Mouse (Mus musculus) B cell, adult 62 days (primary cell): ENCODE measurements around the gene Nova2. TPM values are rescaled to one million over a fixed set of nuclear protein-coding genes. Genes with fewer than 3 reads are reported as not detected.

Experiments
- total RNA-seq: library from RNA; stranded (reverse); gene quantifications from 4 replicates; pipeline ENCODE4 v1.2.4, GENCODE M21; 2023

Gene Nova2
- total RNA-seq, result not detected in 4 replicates

GRCm38 (mm10) chr7:18925162-18925938 lies at the start of gene Nova2:
Nova2 (plus strand) TSS chr7:18925888.

DNA sequence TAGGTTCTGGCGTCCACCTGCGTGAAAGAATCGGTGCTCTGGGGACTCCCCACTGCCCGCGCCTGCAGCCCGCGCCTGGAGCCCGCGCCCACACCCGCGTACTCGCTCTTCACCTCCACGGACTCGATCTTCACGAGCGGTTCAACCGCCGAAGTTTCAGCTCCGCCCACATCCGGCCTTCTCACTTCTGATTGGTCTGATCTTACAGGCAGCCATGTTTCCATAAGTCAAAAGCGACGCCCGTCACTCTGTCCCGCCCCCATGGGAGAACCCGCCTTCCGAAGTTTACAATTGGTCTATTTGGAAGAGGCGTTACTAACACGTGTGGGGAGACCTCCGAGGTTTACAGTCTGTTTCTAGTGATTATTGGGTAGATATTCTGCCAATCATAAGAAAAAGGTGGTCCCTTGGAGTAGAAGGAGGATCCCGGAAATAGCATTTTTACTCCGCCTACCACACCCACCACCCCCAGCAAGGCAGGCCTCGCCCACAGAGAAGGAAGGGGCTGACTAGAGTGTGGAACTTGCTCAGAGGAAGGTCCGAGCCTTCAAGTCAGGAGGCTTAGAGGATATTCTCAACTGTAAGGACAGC lies 15.4 kb upstream of the Nova2 start, which contains the start of gene Ccdc61:
Gene Ccdc61 (minus strand): TSS at position 175 of the 591 bp plus-strand sequence.

DNA sequence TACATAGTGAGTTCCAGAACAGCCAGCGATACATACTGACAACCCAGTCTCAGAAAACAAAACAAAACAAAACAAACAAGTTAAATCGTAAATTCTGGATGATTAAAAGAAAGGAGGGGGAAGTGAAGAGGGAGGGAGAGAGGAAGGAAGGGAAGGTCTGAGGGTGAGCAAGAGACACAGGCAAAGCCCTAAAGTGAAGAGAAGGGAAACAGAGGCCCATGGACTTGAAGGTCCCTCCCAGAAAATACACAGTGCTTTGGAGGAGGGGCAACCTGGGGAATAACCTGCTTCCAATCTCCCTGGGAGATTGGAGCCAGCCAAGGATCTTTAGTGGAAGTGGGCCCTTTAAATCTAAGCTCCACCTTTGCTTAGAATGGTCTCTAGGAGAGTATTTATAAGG lies 61.4 kb downstream of the Nova2 start, which contains the start of gene Nanos2:
Gene Nanos2 (plus strand): TSS at position 301 of the 400 bp plus-strand sequence.

DNA sequence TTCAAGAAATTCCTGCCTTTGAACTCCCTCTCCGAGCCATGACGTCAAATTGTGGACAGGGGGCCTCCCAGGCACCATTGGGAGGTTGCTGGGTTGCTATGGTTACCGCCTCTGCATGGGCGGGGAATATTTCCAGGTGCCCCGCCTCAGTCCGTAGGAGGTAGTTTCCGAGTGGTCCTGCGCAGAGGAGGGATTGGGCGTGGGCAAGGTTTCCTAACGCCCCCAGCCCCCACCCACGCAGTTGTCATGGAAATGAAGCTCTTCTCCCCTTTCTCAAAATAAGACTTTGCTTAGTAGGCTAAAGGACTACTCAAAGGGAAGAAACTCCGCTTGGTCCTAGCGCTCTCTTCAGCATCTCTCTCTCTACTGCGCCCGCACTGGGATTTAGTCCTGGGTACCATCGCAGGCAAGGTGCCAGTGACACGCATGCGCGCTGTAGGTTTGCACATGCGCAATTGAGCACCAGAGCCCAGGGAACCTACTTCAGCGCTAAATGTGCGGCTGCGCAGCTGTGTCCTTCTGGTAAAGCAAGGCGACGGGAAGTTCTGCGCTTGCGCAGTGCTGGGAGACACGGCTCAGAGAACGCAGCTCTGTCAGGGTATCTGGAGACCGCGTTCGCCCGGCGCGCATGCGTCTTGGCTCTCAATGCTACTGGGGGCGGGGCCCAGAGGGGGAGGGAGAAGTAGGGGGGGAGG lies 65.1 kb downstream of the Nova2 start, which contains the start of gene Mypop:
Gene Mypop (plus strand): TSS at position 645 of the 695 bp plus-strand sequence.

DNA sequence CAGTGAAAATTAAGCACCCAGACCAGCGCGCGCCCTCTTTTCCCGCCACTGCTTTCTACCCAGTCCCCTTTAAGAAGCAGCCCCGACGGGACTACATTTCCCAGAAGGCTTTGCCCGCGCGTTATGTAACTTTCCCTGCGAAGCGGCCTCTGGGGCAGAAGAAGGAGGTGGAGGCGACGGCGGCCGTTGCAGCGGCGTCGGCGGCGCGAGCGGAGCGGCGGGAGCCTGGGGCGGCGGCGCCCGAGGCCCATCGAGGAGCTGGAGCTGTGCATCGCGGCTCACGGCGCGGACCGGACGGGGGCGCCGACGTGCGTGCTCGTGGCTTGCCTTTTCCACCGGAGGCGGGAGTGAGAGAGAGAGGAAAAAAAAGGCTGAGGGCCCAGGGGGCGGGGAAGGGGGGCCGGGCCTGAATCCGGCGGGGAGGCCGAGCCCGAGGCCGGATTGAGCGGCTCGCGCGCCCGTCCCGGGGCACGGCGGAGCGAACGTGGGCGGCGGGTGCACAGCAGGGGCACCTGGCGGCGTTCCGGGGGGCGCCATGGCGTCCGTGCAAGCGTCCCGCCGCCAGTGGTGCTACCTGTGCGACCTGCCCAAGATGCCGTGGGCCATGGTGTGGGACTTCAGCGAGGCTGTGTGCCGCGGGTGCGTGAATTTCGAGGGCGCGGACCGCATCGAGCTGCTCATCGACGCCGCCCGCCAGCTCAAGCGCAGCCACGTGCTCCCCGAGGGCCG lies 78.4 kb downstream of the Nova2 start, which contains the start of gene Irf2bp1:
Gene Irf2bp1 (plus strand): TSS at position 143 of the 729 bp plus-strand sequence.

Other genes starting within 250 kb of the Nova2 start
- gene Psg20, start 239.7 kb upstream of the Nova2 start, total RNA-seq, result not detected in 4 replicates
- not detected in 4 replicates for gene Psg22, start 207.8 kb upstream of the Nova2 start, total RNA-seq
- gene Psg19, start 127.4 kb upstream of the Nova2 start, total RNA-seq, result not detected in 4 replicates
- not detected in 4 replicates for gene Psg17, start 104.3 kb upstream of the Nova2 start, total RNA-seq
- gene Mill2, start 85.9 kb upstream of the Nova2 start, total RNA-seq, result not detected in 4 replicates
- 16.9 to 20.3 TPM (median 17.7 TPM) in 4 replicates for gene Pglyrp1, start 54.6 kb upstream of the Nova2 start, total RNA-seq
- gene Ccdc61, start 15.5 kb upstream of the Nova2 start, total RNA-seq, result 16.0 to 24.2 TPM (median 21.6 TPM) in 4 replicates
- not detected in 4 replicates for gene Nanos2, start 61.5 kb downstream of the Nova2 start, total RNA-seq
- gene Mypop, start 65.4 kb downstream of the Nova2 start, total RNA-seq, result 1.2 to 2.3 TPM (median 1.8 TPM) in 4 replicates
- 26.8 to 30.9 TPM (median 29.4 TPM) in 4 replicates for gene Irf2bp1, start 78.2 kb downstream of the Nova2 start, total RNA-seq
- gene Foxa3, start 97.7 kb downstream of the Nova2 start, total RNA-seq, result not detected in 4 replicates
- 91.9 to 110 TPM (median 103 TPM) in 4 replicates for gene Sympk, start 98.5 kb downstream of the Nova2 start, total RNA-seq
- 0.39 TPM in 1 of 4 replicates, not detected in the others for gene Rsph6a, start 128.8 kb downstream of the Nova2 start, total RNA-seq
- 17.3 to 21.6 TPM (median 19.2 TPM) in 4 replicates for gene Dmwd, start 150.3 kb downstream of the Nova2 start, total RNA-seq
- gene Dmpk, start 158.0 kb downstream of the Nova2 start, total RNA-seq, result 12.4 to 18.4 TPM (median 13.1 TPM) in 4 replicates
- gene Six5, start 168.7 kb downstream of the Nova2 start, total RNA-seq, result 0.24 to 0.69 TPM (median 0.42 TPM) in 4 replicates
- gene Gm4969, start 192.5 kb downstream of the Nova2 start, total RNA-seq, result not detected in 4 replicates
- gene Fbxo46, start 194.0 kb downstream of the Nova2 start, total RNA-seq, result 20.6 to 21.9 TPM (median 21.4 TPM) in 4 replicates
- gene Qpctl, start 223.4 kb downstream of the Nova2 start, total RNA-seq, result 9.9 to 12.7 TPM (median 10.7 TPM) in 4 replicates
- gene Snrpd2, start 223.8 kb downstream of the Nova2 start, total RNA-seq, result 86.8 to 98.6 TPM (median 92.5 TPM) in 4 replicates
- gene Gipr, start 240.2 kb downstream of the Nova2 start, total RNA-seq, result not detected in 4 replicates